Comparison of ENCODE assay signal across 12 mouse cellular contexts in the genomic region with DNA sequence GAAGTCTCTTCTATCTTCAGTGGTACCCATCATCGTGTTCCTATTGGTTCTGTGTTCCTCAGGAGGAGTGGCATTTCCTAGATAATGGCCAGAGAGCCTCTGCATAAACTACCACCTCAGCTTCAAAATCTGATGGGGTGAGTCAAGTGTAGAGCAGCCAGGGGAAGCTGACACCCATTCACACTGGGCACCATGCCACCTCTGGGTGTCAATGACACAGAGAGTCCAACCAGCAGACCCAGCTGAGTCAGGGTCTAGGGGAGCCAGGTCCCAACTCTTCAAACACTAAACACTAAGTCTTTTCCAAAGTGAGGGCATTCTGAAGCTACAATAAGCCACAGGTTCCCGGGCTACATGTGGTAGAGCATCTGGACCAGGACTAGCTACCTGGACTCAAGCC. TPM values are rescaled to one million over a fixed set of nuclear protein-coding genes. Genes with fewer than 3 reads are reported as not detected.
DNase-seq lines count a peak whose midpoint lies in the region; ATAC-seq and TF ChIP-seq lines count a peak whose summit lies in the region.
"Had no signal": no experiment of that assay in that cellular context is flagged by ENCODE, and none has a peak within 500 bp of the region (broad histone marks: within the 10 kb centered on the region; RNA-seq: fewer than 3 reads in every experiment).

No protein-coding gene starts in this region.

- no peak overlapping the region; the same call in 1 of the 2 replicates for H3K27ac ChIP-seq in lung, postnatal 0 days (ENCODE audit: low read length)
- H3K27ac ChIP-seq: hindbrain, embryonic 15.5 days had no signal

- no peaks in the 10 kb centered on the region; the same call in 1 of the 2 replicates for H3K36me3 ChIP-seq in lung, postnatal 0 days (ENCODE audit: insufficient read depth, low read length)

- WGBS in lung, postnatal 0 days: 79% methylated on average over 2 of the region's 2 CpGs
- WGBS in lung, adult 2 months: 55% methylated on average over 2 of the region's 2 CpGs

- TF ChIP-seq EP300 in lung, postnatal 0 days (IDR thresholded peaks at IDR 0.05): no peak

- H3K9me3 ChIP-seq in lung, postnatal 0 days (ENCODE audit: low read length): no peaks in the 10 kb centered on the region
- H3K9me3 ChIP-seq: hindbrain, embryonic 15.5 days had no signal

- H3K27me3 ChIP-seq in lung, postnatal 0 days (replicated peaks; ENCODE audit: insufficient read depth, low read length): no peaks in the 10 kb centered on the region
- H3K27me3 ChIP-seq: hindbrain, embryonic 15.5 days had no signal

- H3K4me2 ChIP-seq in lung, postnatal 0 days (replicated peaks; ENCODE audit: low read depth, low read length): no peak overlapping the region
- H3K4me2 ChIP-seq: hindbrain, embryonic 15.5 days; lung, embryonic 14.5 days had no signal

- DNase-seq in lung, postnatal 0 days (ENCODE audit: low spot score): peak; percentile 37
- no peak for DNase-seq in lung, adult 2 months
- peak; percentile 62 for DNase-seq in adrenal gland, postnatal 25 days
- DNase-seq in kidney, postnatal 10 days: peak; percentile 40
- peak; percentile 43 to 66 for DNase-seq in natural killer cell, adult 2 months (ENCODE audit: low spot score in 2 of 2)
- DNase-seq in cerebellum, postnatal 14 days: no peak
- DNase-seq in thymus, postnatal 36 days: no peak
- DNase-seq: thymus, postnatal 4 days had no signal

- peaks cover 15% of the 10 kb centered on the region for H3K4me1 ChIP-seq in lung, postnatal 0 days (ENCODE audit: insufficient read depth, low read depth, low read length)
- H3K4me1 ChIP-seq in lung, adult 2 months (ENCODE audit: control insufficient read depth, insufficient read depth, low read length): peaks cover 25% of the 10 kb centered on the region

- no peak overlapping the region for H3K9ac ChIP-seq in lung, postnatal 0 days (replicated peaks; ENCODE audit: low read depth)
- H3K9ac ChIP-seq: hindbrain, embryonic 15.5 days; lung, embryonic 14.5 days had no signal

- no peak for TF ChIP-seq CTCF in lung, postnatal 0 days (IDR thresholded peaks at IDR 0.05)
- TF ChIP-seq CTCF in lung, adult 2 months (IDR thresholded peaks at IDR 0.05; ENCODE audit: insufficient read depth, low read length): no peak

- no peak for TF ChIP-seq POLR2A in lung, adult 2 months (IDR thresholded peaks at IDR 0.05; ENCODE audit: borderline replicate concordance, extremely low read depth, low read depth, low read length)

- no peak overlapping the region for H3K4me3 ChIP-seq in lung, postnatal 0 days (ENCODE audit: low read depth, low read length)
- H3K4me3 ChIP-seq in lung, adult 2 months (replicated peaks; ENCODE audit: extremely low read depth, low read depth, low read length): no peak overlapping the region
- H3K4me3 ChIP-seq: hindbrain, embryonic 15.5 days had no signal

- ATAC-seq in lung, postnatal 0 days: peak; percentile 69
- ATAC-seq in frontal cortex, adult (ENCODE audit: low TSS enrichment): no peak

RNA-seq across cellular contexts. Expression of a gene that starts 18.7 kb away (rescaled TPM):
- 10.5 and 10.9 TPM in 2 replicates for polyA plus RNA-seq in lung, postnatal 0 days (2015; fragmentation: Nextera tagmentation; extraction: Ambion mirVana)
- polyA plus RNA-seq in lung, adult 2 months (2012; rRNA removed): 25.8 and 28.5 TPM in 2 replicates
- total RNA-seq in adrenal gland, postnatal 25 days (2021): 25.4 and 29.5 TPM in 2 replicates

RNA-seq across cellular contexts. Expression of a gene that starts 19.1 kb away (rescaled TPM):
- polyA plus RNA-seq in lung, postnatal 0 days (2015; fragmentation: Nextera tagmentation; extraction: Ambion mirVana): 2.9 and 3.7 TPM in 2 replicates
- 1.0 and 2.2 TPM in 2 replicates for polyA plus RNA-seq in lung, adult 2 months (2012; rRNA removed)
- not detected in 2 replicates for total RNA-seq in adrenal gland, postnatal 25 days (2021)
- polyA plus RNA-seq: small intestine, adult 2 months had no signal

RNA-seq across cellular contexts. Expression of a gene that starts 44.6 kb away (rescaled TPM):
- 14.3 and 15.9 TPM in 2 replicates for polyA plus RNA-seq in lung, postnatal 0 days (2015; fragmentation: Nextera tagmentation; extraction: Ambion mirVana)
- polyA plus RNA-seq in lung, adult 2 months (2012; rRNA removed): 12.0 and 17.4 TPM in 2 replicates
- total RNA-seq in adrenal gland, postnatal 25 days (2021): 7.5 and 9.2 TPM in 2 replicates

RNA-seq across cellular contexts. Expression of a gene that starts 46.5 kb away (rescaled TPM):
- 46.3 and 50.1 TPM in 2 replicates for polyA plus RNA-seq in lung, postnatal 0 days (2015; fragmentation: Nextera tagmentation; extraction: Ambion mirVana)
- 54.9 and 60.8 TPM in 2 replicates for polyA plus RNA-seq in lung, adult 2 months (2012; rRNA removed)
- total RNA-seq in adrenal gland, postnatal 25 days (2021): 38.0 and 40.1 TPM in 2 replicates

RNA-seq across cellular contexts. Expression of a gene that starts 50.0 kb away (rescaled TPM):
- polyA plus RNA-seq in lung, postnatal 0 days (2015; fragmentation: Nextera tagmentation; extraction: Ambion mirVana): 19.5 and 24.4 TPM in 2 replicates
- 12.2 and 14.8 TPM in 2 replicates for polyA plus RNA-seq in lung, adult 2 months (2012; rRNA removed)
- 9.3 and 9.6 TPM in 2 replicates for total RNA-seq in adrenal gland, postnatal 25 days (2021)

Comparison
In these comparisons a context has a peak if more than half of its experiments do, and no peak if none do; other contexts are left out.
1. DNase-seq: peak in lung, postnatal 0 days (single experiment), adrenal gland, postnatal 25 days (single experiment), kidney, postnatal 10 days (single experiment) and natural killer cell, adult 2 months (2 of 2); none in lung, adult 2 months (single experiment), cerebellum, postnatal 14 days (0 of 2) and thymus, postnatal 36 days (0 of 2).